Mouse (Mus musculus): ENCODE data around the gene Syt1. TPM values are rescaled to one million over a fixed set of nuclear protein-coding genes. Genes with fewer than 3 reads are reported as not detected.

Syt1 gene
- total RNA-seq, 1 experiment = 0.58 TPM

DNA sequence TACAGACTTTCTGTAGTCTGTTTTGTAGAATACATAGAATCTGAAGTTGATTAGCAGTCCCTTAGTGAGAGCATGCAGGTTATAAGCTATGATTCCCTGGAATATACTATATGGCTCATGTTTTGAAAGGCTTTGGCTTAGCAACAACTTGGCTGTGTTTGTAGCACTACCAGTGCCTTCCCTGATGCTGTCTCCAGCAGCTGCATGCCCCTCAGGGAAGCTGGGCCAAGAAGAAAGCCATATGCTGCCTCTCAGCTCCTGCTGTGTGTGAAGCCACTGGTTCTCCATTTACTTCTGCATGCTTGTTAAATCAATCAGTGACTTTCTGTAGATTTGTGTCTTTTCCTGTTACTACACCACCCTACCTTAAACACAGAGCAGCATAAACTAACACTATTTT, 245.2 kb downstream of the Syt1 start:
- no peak overlapping the region for H3K9ac ChIP-seq (ENCODE audit: insufficient read depth, low read depth, low read length, poor library complexity, severe bottlenecking)
- in situ Hi-C loops (cut with MboI; ENCODE audit: low sequenced_read_pairs in 2 of 2, unreplicated experiment in 2 of 2) = no loop called here
- no peaks in the 10 kb centered on the region for H3K9me3 ChIP-seq (ENCODE audit: control insufficient read depth, insufficient read depth, low read depth, low read length)
- H3K4me1 ChIP-seq (ENCODE audit: control insufficient read depth in 2 of 2, insufficient read depth in 2 of 2, low read length in 2 of 2, poor library complexity in 1 of 2) = no peaks in the 10 kb centered on the region
- no peaks in the 10 kb centered on the region for H3K36me3 ChIP-seq (ENCODE audit: control insufficient read depth, insufficient read depth, low read length, poor library complexity, severe bottlenecking)
- H3K4me3 ChIP-seq (ENCODE audit: insufficient read depth in 1 of 2, low read depth in 1 of 2, low read length in 2 of 2, poor library complexity in 1 of 2, severe bottlenecking in 1 of 2) = no peak overlapping the region
- no peak for DNase-seq (ENCODE audit: low read depth, low spot score)
- no peak for TF ChIP-seq ZC3H11A (IDR thresholded peaks at IDR 0.05; ENCODE audit: borderline replicate concordance, low read depth, low read length)
- TF ChIP-seq MAFK (IDR thresholded peaks at IDR 0.05; ENCODE audit: insufficient read depth, low read depth, low read length) = no peak
- no peak for TF ChIP-seq HCFC1 (IDR thresholded peaks at IDR 0.05; ENCODE audit: borderline replicate concordance, insufficient read depth, low read length)
- TF ChIP-seq ZNF384 (IDR thresholded peaks at IDR 0.05; ENCODE audit: low read depth, low read length) = no peak
- TF ChIP-seq CHD2 (IDR thresholded peaks at IDR 0.05; ENCODE audit: low read depth, low read length) = no peak
- no peak overlapping the region for H3K27ac ChIP-seq (ENCODE audit: insufficient read depth, low read depth, low read length, poor library complexity, severe bottlenecking)

DNA sequence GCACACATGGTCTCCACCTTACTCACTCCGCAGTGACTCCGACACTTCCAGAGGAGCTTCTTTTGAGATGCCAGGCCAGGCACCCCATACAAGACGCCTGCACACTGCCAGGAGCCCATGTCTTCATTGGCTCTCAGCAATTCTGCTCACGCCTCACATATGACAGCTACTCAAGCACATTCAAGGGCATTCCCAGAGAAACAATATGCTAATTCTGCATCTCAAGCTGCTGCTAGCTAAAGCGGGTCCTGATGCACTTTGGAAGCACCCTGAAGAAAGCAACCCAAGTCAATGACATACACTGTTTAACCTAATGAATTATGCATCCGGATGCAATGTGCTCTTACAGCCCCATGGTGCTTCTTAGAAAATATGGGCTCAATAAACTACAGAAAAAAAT, 247.1 kb downstream of the Syt1 start:
- Histone ChIP-seq H3K9me3 (ENCODE audit: control insufficient read depth, insufficient read depth, low read depth, low read length) (no peaks in the 10 kb centered on the region), H3K36me3 (ENCODE audit: control insufficient read depth, insufficient read depth, low read length, poor library complexity, severe bottlenecking) (no peaks in the 10 kb centered on the region), H3K4me1 (ENCODE audit: control insufficient read depth in 2 of 2, insufficient read depth in 2 of 2, low read length in 2 of 2, poor library complexity in 1 of 2) (no peaks in the 10 kb centered on the region), H3K4me3 (ENCODE audit: insufficient read depth in 1 of 2, low read depth in 1 of 2, low read length in 2 of 2, poor library complexity in 1 of 2, severe bottlenecking in 1 of 2) (no peak overlapping the region), H3K9ac (ENCODE audit: insufficient read depth, low read depth, low read length, poor library complexity, severe bottlenecking) (no peak overlapping the region), H3K27ac (ENCODE audit: insufficient read depth, low read depth, low read length, poor library complexity, severe bottlenecking) (no peak overlapping the region)
- TF ChIP-seq CHD2 (IDR thresholded peaks at IDR 0.05; ENCODE audit: low read depth, low read length) = no peak
- no peak for DNase-seq (ENCODE audit: low read depth, low spot score)
- in situ Hi-C loops (cut with MboI; ENCODE audit: low sequenced_read_pairs in 2 of 2, unreplicated experiment in 2 of 2) = no loop called here

DNA sequence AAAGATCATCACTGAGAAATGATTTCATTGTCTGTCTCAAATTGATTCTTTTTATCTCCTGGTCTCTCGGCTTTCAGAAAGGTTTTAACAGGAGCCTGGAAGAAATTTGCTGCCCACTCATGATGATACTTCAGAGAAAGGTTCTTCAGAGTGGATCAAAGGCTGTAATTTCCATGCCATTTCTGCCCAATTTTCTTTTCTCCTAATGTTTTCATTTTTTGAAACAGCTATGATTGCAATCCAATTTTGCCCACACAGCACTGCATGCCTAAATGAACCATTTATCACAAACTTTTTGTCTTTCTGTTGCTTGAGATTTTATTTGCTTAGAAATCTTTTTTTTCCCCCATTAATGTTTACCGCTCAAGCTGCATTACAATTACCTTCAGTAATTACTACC, 257.5 kb downstream of the Syt1 start:
- H3K9ac ChIP-seq (ENCODE audit: insufficient read depth, low read depth, low read length, poor library complexity, severe bottlenecking) = no peak overlapping the region
- H3K4me3 ChIP-seq (ENCODE audit: insufficient read depth in 1 of 2, low read depth in 1 of 2, low read length in 2 of 2, poor library complexity in 1 of 2, severe bottlenecking in 1 of 2) = no peak overlapping the region
- TF ChIP-seq ZNF384 (IDR thresholded peaks at IDR 0.05; ENCODE audit: low read depth, low read length) (no peak), MAFK (IDR thresholded peaks at IDR 0.05; ENCODE audit: insufficient read depth, low read depth, low read length) (no peak), HCFC1 (IDR thresholded peaks at IDR 0.05; ENCODE audit: borderline replicate concordance, insufficient read depth, low read length) (no peak), ZC3H11A (IDR thresholded peaks at IDR 0.05; ENCODE audit: borderline replicate concordance, low read depth, low read length) (no peak), CHD2 (IDR thresholded peaks at IDR 0.05; ENCODE audit: low read depth, low read length) (no peak)
- DNase-seq (ENCODE audit: low read depth, low spot score) = no peak
- H3K27ac ChIP-seq (ENCODE audit: insufficient read depth, low read depth, low read length, poor library complexity, severe bottlenecking) = no peak overlapping the region
- H3K36me3 ChIP-seq (ENCODE audit: control insufficient read depth, insufficient read depth, low read length, poor library complexity, severe bottlenecking) = no peaks in the 10 kb centered on the region
- in situ Hi-C loops (cut with MboI; ENCODE audit: low sequenced_read_pairs in 2 of 2, unreplicated experiment in 2 of 2) = no loop called here
- no peaks in the 10 kb centered on the region for H3K4me1 ChIP-seq (ENCODE audit: control insufficient read depth in 2 of 2, insufficient read depth in 2 of 2, low read length in 2 of 2, poor library complexity in 1 of 2)
- H3K9me3 ChIP-seq (ENCODE audit: control insufficient read depth, insufficient read depth, low read depth, low read length) = no peaks in the 10 kb centered on the region

DNA sequence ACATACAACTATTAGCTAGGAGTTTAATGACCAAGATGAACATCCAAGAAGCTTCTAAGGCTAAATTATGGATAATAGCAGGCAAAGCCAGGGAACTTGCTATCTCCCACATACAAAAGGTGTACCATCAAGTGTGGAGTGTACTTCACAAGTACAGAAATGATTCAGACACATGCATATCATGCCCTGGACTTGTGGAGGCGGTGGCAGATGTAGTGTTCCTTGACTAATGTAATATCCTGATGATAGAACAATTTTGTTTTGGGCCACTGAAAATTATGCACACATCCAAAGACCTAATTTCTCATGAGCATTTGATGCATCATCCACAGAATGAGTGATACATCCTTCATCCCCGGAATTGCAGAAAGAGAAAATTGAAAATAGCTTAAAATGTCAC, 267.0 kb downstream of the Syt1 start:
- no peak for DNase-seq (ENCODE audit: low read depth, low spot score)
- Histone ChIP-seq H3K27ac (ENCODE audit: insufficient read depth, low read depth, low read length, poor library complexity, severe bottlenecking) (no peak overlapping the region), H3K9me3 (ENCODE audit: control insufficient read depth, insufficient read depth, low read depth, low read length) (no peaks in the 10 kb centered on the region), H3K4me1 (ENCODE audit: control insufficient read depth in 2 of 2, insufficient read depth in 2 of 2, low read length in 2 of 2, poor library complexity in 1 of 2) (no peaks in the 10 kb centered on the region), H3K36me3 (ENCODE audit: control insufficient read depth, insufficient read depth, low read length, poor library complexity, severe bottlenecking) (no peaks in the 10 kb centered on the region), H3K4me3 (ENCODE audit: insufficient read depth in 1 of 2, low read depth in 1 of 2, low read length in 2 of 2, poor library complexity in 1 of 2, severe bottlenecking in 1 of 2) (no peak overlapping the region), H3K9ac (ENCODE audit: insufficient read depth, low read depth, low read length, poor library complexity, severe bottlenecking) (no peak overlapping the region)
- in situ Hi-C loops (cut with MboI; ENCODE audit: low sequenced_read_pairs in 2 of 2, unreplicated experiment in 2 of 2) = loop anchor here in 1 of 2 experiments (25.0 kb wide), 1 partner anchor 1119 kb away; no protein-coding TSS in a partner anchor
- TF ChIP-seq ZNF384 (IDR thresholded peaks at IDR 0.05; ENCODE audit: low read depth, low read length) = no peak
- TF ChIP-seq CHD2 (IDR thresholded peaks at IDR 0.05; ENCODE audit: low read depth, low read length) = no peak
- TF ChIP-seq MAFK (IDR thresholded peaks at IDR 0.05; ENCODE audit: insufficient read depth, low read depth, low read length) = no peak
- no peak for TF ChIP-seq HCFC1 (IDR thresholded peaks at IDR 0.05; ENCODE audit: borderline replicate concordance, insufficient read depth, low read length)

DNA sequence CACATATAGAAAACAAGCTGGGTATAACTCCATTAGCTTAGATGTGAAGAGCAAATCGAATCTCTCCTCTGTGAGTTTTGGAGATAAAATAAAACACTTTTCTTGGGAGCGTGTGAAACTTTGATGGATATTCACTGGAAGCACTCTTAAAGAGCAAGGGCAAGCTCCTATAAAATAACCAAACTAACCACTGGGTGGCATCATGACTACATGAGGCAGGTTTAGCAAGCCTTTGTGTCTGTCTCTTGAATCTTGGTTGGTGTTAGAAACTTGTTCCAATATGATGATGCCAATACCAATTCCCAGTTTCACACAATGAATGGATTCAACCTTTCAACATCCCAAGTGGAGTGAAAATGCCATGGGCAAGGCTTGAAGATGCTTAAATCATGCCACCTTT, 276.8 kb downstream of the Syt1 start:
- Histone ChIP-seq H3K9ac (ENCODE audit: insufficient read depth, low read depth, low read length, poor library complexity, severe bottlenecking) (no peak overlapping the region), H3K36me3 (ENCODE audit: control insufficient read depth, insufficient read depth, low read length, poor library complexity, severe bottlenecking) (no peaks in the 10 kb centered on the region), H3K4me3 (ENCODE audit: insufficient read depth in 1 of 2, low read depth in 1 of 2, low read length in 2 of 2, poor library complexity in 1 of 2, severe bottlenecking in 1 of 2) (no peak overlapping the region), H3K4me1 (ENCODE audit: control insufficient read depth in 2 of 2, insufficient read depth in 2 of 2, low read length in 2 of 2, poor library complexity in 1 of 2) (no peaks in the 10 kb centered on the region), H3K9me3 (ENCODE audit: control insufficient read depth, insufficient read depth, low read depth, low read length) (no peaks in the 10 kb centered on the region), H3K27ac (ENCODE audit: insufficient read depth, low read depth, low read length, poor library complexity, severe bottlenecking) (no peak overlapping the region)
- DNase-seq (ENCODE audit: low read depth, low spot score) = peak; percentile 16
- in situ Hi-C loops (cut with MboI; ENCODE audit: low sequenced_read_pairs in 2 of 2, unreplicated experiment in 2 of 2) = loop anchor here in 1 of 2 experiments (25.0 kb wide), 1 partner anchor 1128 kb away; no protein-coding TSS in a partner anchor
- TF ChIP-seq ZC3H11A (IDR thresholded peaks at IDR 0.05; ENCODE audit: borderline replicate concordance, low read depth, low read length) (peak; percentile 61; the same call in 1 of the 2 replicates), HCFC1 (IDR thresholded peaks at IDR 0.05; ENCODE audit: borderline replicate concordance, insufficient read depth, low read length) (no peak)
